Mouse (Mus musculus): ENCODE results near the gene Samd5. TPM values are rescaled to one million over a fixed set of nuclear protein-coding genes. Genes with fewer than 3 reads are reported as not detected.

Gene Samd5
- polyA plus RNA-seq, 1 experiment = not detected

GRCm38 (mm10) chr10:9640678-9641077 lies 34.3 kb downstream of the Samd5 start:
- H3K4me3 ChIP-seq (ENCODE audit: insufficient read depth, low read depth, low read length) = no peak overlapping the region
- 91% methylated on average over 2 of the region's 2 CpGs for WGBS
- TF ChIP-seq POLR2A (IDR thresholded peaks at IDR 0.05; ENCODE audit: insufficient read depth, low read depth, low read length) (no peak), CTCF (IDR thresholded peaks at IDR 0.05; ENCODE audit: insufficient read depth, low read depth, low read length) (no peak)
- no peak overlapping the region for H3K27ac ChIP-seq (ENCODE audit: insufficient read depth, low read depth, low read length)
- peaks cover 2% of the 10 kb centered on the region; the same call in 1 of the 2 replicates for H3K4me1 ChIP-seq (ENCODE audit: control insufficient read depth, insufficient read depth, low read length)

- Histone ChIP-seq H3K4me3 (ENCODE audit: insufficient read depth, low read depth, low read length) (no peak overlapping the region), H3K27ac (ENCODE audit: insufficient read depth, low read depth, low read length) (no peak overlapping the region), H3K4me1 (ENCODE audit: control insufficient read depth, insufficient read depth, low read length) (peaks cover 2% of the 10 kb centered on the region; the same call in 1 of the 2 replicates)
- TF ChIP-seq CTCF (IDR thresholded peaks at IDR 0.05; ENCODE audit: insufficient read depth, low read depth, low read length) (no peak), POLR2A (IDR thresholded peaks at IDR 0.05; ENCODE audit: insufficient read depth, low read depth, low read length) (no peak)
- WGBS = 91% methylated on average over 2 of the region's 2 CpGs
Observed at GRCm38 (mm10) chr10:9640056-9640455, 35.0 kb downstream of the Samd5 start.

- 84% methylated on average over 1 of the region's 1 CpGs for WGBS
- H3K4me1 ChIP-seq (ENCODE audit: control insufficient read depth, insufficient read depth, low read length) = no peaks in the 10 kb centered on the region
- no peak overlapping the region for H3K4me3 ChIP-seq (ENCODE audit: insufficient read depth, low read depth, low read length)
- TF ChIP-seq CTCF (IDR thresholded peaks at IDR 0.05; ENCODE audit: insufficient read depth, low read depth, low read length) (no peak), POLR2A (IDR thresholded peaks at IDR 0.05; ENCODE audit: insufficient read depth, low read depth, low read length) (no peak)
- no peak overlapping the region for H3K27ac ChIP-seq (ENCODE audit: insufficient read depth, low read depth, low read length)
Observed at GRCm38 (mm10) chr10:9625356-9625755, 49.7 kb downstream of the Samd5 start.

GRCm38 (mm10) chr10:9621926-9622688 lies 52.9 kb downstream of the Samd5 start:
- H3K27ac ChIP-seq (ENCODE audit: insufficient read depth, low read depth, low read length) = no peak overlapping the region
- no peak overlapping the region for H3K4me3 ChIP-seq (ENCODE audit: insufficient read depth, low read depth, low read length)
- no peaks in the 10 kb centered on the region for H3K4me1 ChIP-seq (ENCODE audit: control insufficient read depth, insufficient read depth, low read length)
- TF ChIP-seq CTCF (IDR thresholded peaks at IDR 0.05; ENCODE audit: insufficient read depth, low read depth, low read length) (no peak), POLR2A (IDR thresholded peaks at IDR 0.05; ENCODE audit: insufficient read depth, low read depth, low read length) (no peak)
- WGBS = 98% methylated on average over 3 of the region's 3 CpGs

GRCm38 (mm10) chr10:9621055-9621454 lies 54.0 kb downstream of the Samd5 start:
- TF ChIP-seq CTCF (IDR thresholded peaks at IDR 0.05; ENCODE audit: insufficient read depth, low read depth, low read length) = no peak
- no peak for TF ChIP-seq POLR2A (IDR thresholded peaks at IDR 0.05; ENCODE audit: insufficient read depth, low read depth, low read length)
- Histone ChIP-seq H3K4me1 (ENCODE audit: control insufficient read depth, insufficient read depth, low read length) (no peaks in the 10 kb centered on the region), H3K4me3 (ENCODE audit: insufficient read depth, low read depth, low read length) (no peak overlapping the region), H3K27ac (ENCODE audit: insufficient read depth, low read depth, low read length) (no peak overlapping the region)
- WGBS = 66% methylated on average over 1 of the region's 1 CpGs

GRCm38 (mm10) chr10:9615009-9615408 lies 60.0 kb downstream of the Samd5 start:
- H3K4me3 ChIP-seq (ENCODE audit: insufficient read depth, low read depth, low read length) = no peak overlapping the region
- no peak for TF ChIP-seq CTCF (IDR thresholded peaks at IDR 0.05; ENCODE audit: insufficient read depth, low read depth, low read length)
- no peak for TF ChIP-seq POLR2A (IDR thresholded peaks at IDR 0.05; ENCODE audit: insufficient read depth, low read depth, low read length)
- no peak overlapping the region for H3K27ac ChIP-seq (ENCODE audit: insufficient read depth, low read depth, low read length)
- no peaks in the 10 kb centered on the region for H3K4me1 ChIP-seq (ENCODE audit: control insufficient read depth, insufficient read depth, low read length)

- Histone ChIP-seq H3K4me3 (ENCODE audit: insufficient read depth, low read depth, low read length) (no peak overlapping the region), H3K27ac (ENCODE audit: insufficient read depth, low read depth, low read length) (no peak overlapping the region), H3K4me1 (ENCODE audit: control insufficient read depth, insufficient read depth, low read length) (no peaks in the 10 kb centered on the region)
- WGBS = 64% methylated on average over 4 of the region's 4 CpGs
- TF ChIP-seq CTCF (IDR thresholded peaks at IDR 0.05; ENCODE audit: insufficient read depth, low read depth, low read length) (no peak), POLR2A (IDR thresholded peaks at IDR 0.05; ENCODE audit: insufficient read depth, low read depth, low read length) (no peak)
Observed at GRCm38 (mm10) chr10:9608854-9609253, 66.2 kb downstream of the Samd5 start.

GRCm38 (mm10) chr10:9607155-9607554 lies 67.9 kb downstream of the Samd5 start:
- Histone ChIP-seq H3K4me1 (ENCODE audit: control insufficient read depth, insufficient read depth, low read length) (no peaks in the 10 kb centered on the region), H3K27ac (ENCODE audit: insufficient read depth, low read depth, low read length) (no peak overlapping the region), H3K4me3 (ENCODE audit: insufficient read depth, low read depth, low read length) (no peak overlapping the region)
- TF ChIP-seq POLR2A (IDR thresholded peaks at IDR 0.05; ENCODE audit: insufficient read depth, low read depth, low read length) (no peak), CTCF (IDR thresholded peaks at IDR 0.05; ENCODE audit: insufficient read depth, low read depth, low read length) (no peak)
- WGBS = 98% methylated on average over 2 of the region's 2 CpGs

GRCm38 (mm10) chr10:9605635-9606034 lies 69.4 kb downstream of the Samd5 start:
- Histone ChIP-seq H3K4me1 (ENCODE audit: control insufficient read depth, insufficient read depth, low read length) (no peaks in the 10 kb centered on the region), H3K4me3 (ENCODE audit: insufficient read depth, low read depth, low read length) (no peak overlapping the region), H3K27ac (ENCODE audit: insufficient read depth, low read depth, low read length) (no peak overlapping the region)
- TF ChIP-seq CTCF (IDR thresholded peaks at IDR 0.05; ENCODE audit: insufficient read depth, low read depth, low read length) (no peak), POLR2A (IDR thresholded peaks at IDR 0.05; ENCODE audit: insufficient read depth, low read depth, low read length) (no peak)
- WGBS = 81% methylated on average over 5 of the region's 5 CpGs

Data from olfactory bulb, adult 2 months (tissue).